Mouse (Mus musculus): ENCODE data around the gene Gjb4. TPM values are rescaled to one million over a fixed set of nuclear protein-coding genes. Genes with fewer than 3 reads are reported as not detected.
A peak's percentile ranks its signal among the peaks of the same experiment; 100 is the strongest.

Gjb4 gene
- polyA plus RNA-seq, 1 experiment from 2014 or later = 0.06 TPM

DNA sequence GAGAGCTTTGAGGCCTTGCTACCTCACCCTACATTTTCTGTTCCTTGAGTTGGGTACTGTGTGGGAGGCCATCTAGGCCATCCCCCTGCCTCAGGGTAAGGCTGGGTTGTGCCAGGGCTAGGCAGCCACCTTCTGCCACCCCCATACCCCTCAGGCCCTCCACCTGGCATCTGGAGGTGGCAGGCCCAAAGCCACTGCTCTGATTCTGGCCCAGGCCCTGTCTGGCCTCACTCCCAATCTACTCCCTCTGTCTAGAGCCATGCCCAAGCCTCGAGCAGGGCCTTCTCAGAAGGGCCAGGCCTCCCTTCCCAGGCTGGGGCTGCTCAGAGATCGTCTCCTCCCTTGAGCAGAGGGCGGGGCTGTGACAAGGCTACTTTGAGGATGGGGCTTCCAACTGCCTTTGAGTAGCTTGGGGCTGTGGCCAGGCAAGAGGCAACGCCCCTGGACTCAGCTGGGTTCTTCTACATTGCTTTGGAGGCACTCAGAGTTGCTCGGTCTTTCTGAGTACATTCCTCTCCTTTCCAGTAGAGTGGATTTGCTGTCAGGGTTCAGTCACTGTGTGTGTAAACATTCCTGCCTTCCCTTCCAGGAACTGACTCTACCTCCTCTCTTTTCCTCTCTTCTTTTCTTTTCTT lies 18.9 kb downstream of the Gjb4 start:
- 27% methylated on average over 5 of the region's 5 CpGs for WGBS (ENCODE audit: insufficient replicate concordance)
- Histone ChIP-seq H3K4me2 (ENCODE audit: low read depth, low read length) (no peak overlapping the region), H3K4me3 (ENCODE audit: low read depth, low read length) (no peak overlapping the region), H3K36me3 (ENCODE audit: control insufficient read depth, insufficient read depth) (no peaks in the 10 kb centered on the region), H3K4me1 (ENCODE audit: control insufficient read depth, low read depth, low read length) (no peaks in the 10 kb centered on the region), H3K9ac (ENCODE audit: low read depth, low read length) (no peak overlapping the region), H3K27me3 (ENCODE audit: control insufficient read depth, insufficient read depth, low read depth, low read length) (peaks cover 15% of the 10 kb centered on the region), H3K9me3 (replicated peaks; ENCODE audit: control insufficient read depth, low read length) (no peaks in the 10 kb centered on the region), H3K27ac (ENCODE audit: low read length) (no peak overlapping the region)
- ATAC-seq (ENCODE audit: low read depth) = no peak

DNA sequence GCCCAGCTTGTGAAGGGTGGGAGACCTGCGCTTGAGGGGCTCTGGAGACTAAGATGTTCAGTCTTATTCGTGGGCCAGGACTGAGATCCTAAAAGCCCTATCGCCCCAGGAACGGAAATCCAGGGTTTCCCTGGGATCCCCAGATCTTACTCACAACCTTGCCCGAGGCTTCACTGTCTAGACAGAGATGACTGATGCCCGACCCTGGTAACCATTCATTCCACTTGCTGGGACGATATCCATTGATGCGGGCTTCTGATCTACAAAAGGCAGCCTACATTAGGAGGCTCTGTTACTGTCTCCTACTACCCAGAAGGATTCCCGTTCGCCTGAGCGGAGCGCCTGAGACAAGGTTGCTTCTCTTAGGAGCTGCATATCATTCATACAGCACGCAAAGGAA lies 22.7 kb downstream of the Gjb4 start:
- 34% methylated on average over 13 of the region's 13 CpGs for WGBS (ENCODE audit: insufficient replicate concordance)
- Histone ChIP-seq H3K36me3 (ENCODE audit: control insufficient read depth, insufficient read depth) (no peaks in the 10 kb centered on the region), H3K4me3 (ENCODE audit: low read depth, low read length) (no peak overlapping the region), H3K27ac (ENCODE audit: low read length) (no peak overlapping the region), H3K4me1 (ENCODE audit: control insufficient read depth, low read depth, low read length) (no peaks in the 10 kb centered on the region), H3K9ac (ENCODE audit: low read depth, low read length) (no peak overlapping the region), H3K9me3 (replicated peaks; ENCODE audit: control insufficient read depth, low read length) (no peaks in the 10 kb centered on the region), H3K4me2 (ENCODE audit: low read depth, low read length) (no peak overlapping the region), H3K27me3 (ENCODE audit: control insufficient read depth, insufficient read depth, low read depth, low read length) (peaks cover 23% of the 10 kb centered on the region)
- no peak for ATAC-seq (ENCODE audit: low read depth)

DNA sequence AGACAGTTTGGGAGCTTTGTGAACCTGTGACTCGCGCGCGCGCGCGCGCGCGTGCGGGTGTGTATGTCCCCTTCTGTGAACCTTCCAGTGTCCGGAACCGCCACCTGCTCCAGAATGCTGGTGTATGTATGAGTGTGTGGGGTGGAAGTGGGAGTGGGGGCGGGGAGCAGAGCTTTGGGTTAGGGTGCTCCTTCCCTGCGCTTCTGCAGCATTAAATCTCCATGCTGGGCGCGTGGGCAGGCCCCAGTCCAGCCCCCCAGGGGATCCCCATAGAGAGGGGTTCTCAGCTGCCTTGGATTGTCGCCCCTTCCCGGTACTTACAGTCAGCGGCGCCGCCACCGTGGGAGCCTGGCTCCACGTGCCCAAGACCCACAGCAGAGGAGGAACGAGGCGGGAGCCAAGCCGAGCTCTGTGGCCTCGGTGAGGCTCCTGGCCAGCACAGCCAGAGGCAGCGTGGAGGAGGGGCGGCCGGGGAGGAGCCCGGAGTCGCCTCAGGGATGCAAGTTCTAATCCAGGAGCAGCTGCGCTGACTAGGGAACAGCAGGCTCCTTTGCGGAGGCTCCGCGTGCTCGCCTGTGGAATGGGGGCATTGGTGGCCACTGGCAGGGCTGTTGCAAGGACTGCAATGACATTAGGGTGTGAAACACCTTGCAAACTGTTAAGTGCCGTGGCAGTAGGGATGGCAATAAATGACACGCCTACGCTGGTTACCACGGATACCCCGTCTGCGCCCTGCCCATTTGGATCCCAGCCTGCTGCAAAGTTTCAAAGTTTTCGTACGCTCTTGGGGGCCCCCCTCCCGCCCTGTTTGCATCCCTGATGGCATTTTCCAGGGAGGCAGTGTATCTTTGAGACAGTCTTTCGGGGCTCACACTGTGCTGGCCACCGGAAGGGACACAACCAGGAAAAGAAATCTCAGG lies 23.4 kb downstream of the Gjb4 start, which contains the start of gene Gjb3:
TSS of gene Gjb3 (minus strand) at position 664 of the 920 bp plus-strand sequence.
- Histone ChIP-seq H3K4me1 (ENCODE audit: control insufficient read depth, low read depth, low read length) (no peaks in the 10 kb centered on the region), H3K36me3 (ENCODE audit: control insufficient read depth, insufficient read depth) (no peaks in the 10 kb centered on the region), H3K27ac (ENCODE audit: low read length) (no peak within 1 kb of the TSS), H3K4me3 (ENCODE audit: low read depth, low read length) (peak within 1 kb of the TSS; percentile 8; the same call in 1 of the 2 replicates), H3K9ac (ENCODE audit: low read depth, low read length) (no peak within 1 kb of the TSS), H3K4me2 (ENCODE audit: low read depth, low read length) (peak within 1 kb of the TSS; percentile 17; the same call in 1 of the 2 replicates), H3K9me3 (replicated peaks; ENCODE audit: control insufficient read depth, low read length) (no peaks in the 10 kb centered on the region), H3K27me3 (ENCODE audit: control insufficient read depth, insufficient read depth, low read depth, low read length) (peaks cover 26% of the 10 kb centered on the region)
- ATAC-seq (ENCODE audit: low read depth) = no peak
- WGBS (ENCODE audit: insufficient replicate concordance) = 3% methylated on average over 49 of the region's 49 CpGs

DNA sequence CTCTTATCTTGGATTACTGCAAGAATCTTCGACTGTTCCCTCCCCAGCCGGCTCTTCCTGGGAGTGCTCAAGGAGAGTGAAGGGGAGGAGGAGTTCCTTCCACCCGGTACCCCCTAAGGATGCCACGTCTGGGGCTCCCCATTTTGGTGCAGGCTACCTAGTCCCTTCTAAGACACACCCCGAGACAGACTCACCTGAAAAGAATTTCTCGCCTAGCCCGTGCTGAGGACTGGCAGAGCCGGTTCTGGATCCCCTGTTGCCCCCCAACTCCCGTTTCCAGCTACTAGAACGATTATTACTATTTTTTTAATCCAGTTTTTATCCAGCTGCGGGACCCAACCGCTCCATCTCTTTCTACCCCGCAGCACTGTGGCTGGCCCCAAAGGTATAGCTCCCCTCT lies 24.1 kb downstream of the Gjb4 start:
- H3K4me3 ChIP-seq (ENCODE audit: low read depth, low read length) = peak overlapping the region; percentile 8; the same call in 1 of the 2 replicates
- no peaks in the 10 kb centered on the region for H3K9me3 ChIP-seq (replicated peaks; ENCODE audit: control insufficient read depth, low read length)
- 1% methylated on average over 13 of the region's 13 CpGs for WGBS (ENCODE audit: insufficient replicate concordance)
- H3K9ac ChIP-seq (ENCODE audit: low read depth, low read length) = no peak overlapping the region
- H3K36me3 ChIP-seq (ENCODE audit: control insufficient read depth, insufficient read depth) = no peaks in the 10 kb centered on the region
- H3K27me3 ChIP-seq (ENCODE audit: control insufficient read depth, insufficient read depth, low read depth, low read length) = peaks cover 26% of the 10 kb centered on the region
- H3K27ac ChIP-seq (ENCODE audit: low read length) = no peak overlapping the region
- H3K4me2 ChIP-seq (ENCODE audit: low read depth, low read length) = peak overlapping the region; percentile 17; the same call in 1 of the 2 replicates
- no peaks in the 10 kb centered on the region for H3K4me1 ChIP-seq (ENCODE audit: control insufficient read depth, low read depth, low read length)
- no peak for ATAC-seq (ENCODE audit: low read depth)

DNA sequence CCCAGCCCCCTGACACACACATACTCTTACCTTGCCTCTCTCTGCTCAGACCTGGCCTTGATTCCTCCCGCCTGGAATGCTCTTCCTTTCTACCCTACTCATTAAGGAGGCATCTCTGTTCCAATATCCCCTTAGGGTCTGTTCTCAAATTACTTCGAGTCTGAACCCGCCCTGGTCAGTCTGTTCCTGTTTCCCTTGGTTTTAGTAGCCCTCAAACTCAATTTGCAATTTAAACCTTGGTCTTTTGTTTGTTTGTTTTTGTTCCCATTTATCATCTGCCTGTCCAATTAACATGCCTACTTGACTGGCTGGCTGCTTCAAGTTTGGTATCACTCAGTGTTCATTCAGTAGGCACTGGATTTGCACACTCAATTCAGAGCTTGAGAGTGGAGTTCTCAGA lies 24.8 kb downstream of the Gjb4 start:
- Histone ChIP-seq H3K36me3 (ENCODE audit: control insufficient read depth, insufficient read depth) (no peaks in the 10 kb centered on the region), H3K9me3 (replicated peaks; ENCODE audit: control insufficient read depth, low read length) (no peaks in the 10 kb centered on the region), H3K27ac (ENCODE audit: low read length) (no peak overlapping the region), H3K27me3 (ENCODE audit: control insufficient read depth, insufficient read depth, low read depth, low read length) (peaks cover 26% of the 10 kb centered on the region), H3K4me3 (ENCODE audit: low read depth, low read length) (no peak overlapping the region), H3K4me2 (ENCODE audit: low read depth, low read length) (no peak overlapping the region), H3K4me1 (ENCODE audit: control insufficient read depth, low read depth, low read length) (no peaks in the 10 kb centered on the region), H3K9ac (ENCODE audit: low read depth, low read length) (no peak overlapping the region)
- no peak for ATAC-seq (ENCODE audit: low read depth)
- WGBS (ENCODE audit: insufficient replicate concordance) = 16% methylated on average over 3 of the region's 3 CpGs

GRCm38 (mm10) chr4:127328378-127328777 lies 25.5 kb downstream of the Gjb4 start:
- H3K4me1 ChIP-seq (ENCODE audit: control insufficient read depth, low read depth, low read length) = no peaks in the 10 kb centered on the region
- no peak for ATAC-seq (ENCODE audit: low read depth)
- 38% methylated on average over 7 of the region's 7 CpGs for WGBS (ENCODE audit: insufficient replicate concordance)
- H3K4me2 ChIP-seq (ENCODE audit: low read depth, low read length) = no peak overlapping the region
- H3K4me3 ChIP-seq (ENCODE audit: low read depth, low read length) = no peak overlapping the region
- H3K9ac ChIP-seq (ENCODE audit: low read depth, low read length) = no peak overlapping the region
- no peaks in the 10 kb centered on the region for H3K9me3 ChIP-seq (replicated peaks; ENCODE audit: control insufficient read depth, low read length)
- no peaks in the 10 kb centered on the region for H3K36me3 ChIP-seq (ENCODE audit: control insufficient read depth, insufficient read depth)
- H3K27me3 ChIP-seq (ENCODE audit: control insufficient read depth, insufficient read depth, low read depth, low read length) = peaks cover 26% of the 10 kb centered on the region
- no peak overlapping the region for H3K27ac ChIP-seq (ENCODE audit: low read length)

DNA sequence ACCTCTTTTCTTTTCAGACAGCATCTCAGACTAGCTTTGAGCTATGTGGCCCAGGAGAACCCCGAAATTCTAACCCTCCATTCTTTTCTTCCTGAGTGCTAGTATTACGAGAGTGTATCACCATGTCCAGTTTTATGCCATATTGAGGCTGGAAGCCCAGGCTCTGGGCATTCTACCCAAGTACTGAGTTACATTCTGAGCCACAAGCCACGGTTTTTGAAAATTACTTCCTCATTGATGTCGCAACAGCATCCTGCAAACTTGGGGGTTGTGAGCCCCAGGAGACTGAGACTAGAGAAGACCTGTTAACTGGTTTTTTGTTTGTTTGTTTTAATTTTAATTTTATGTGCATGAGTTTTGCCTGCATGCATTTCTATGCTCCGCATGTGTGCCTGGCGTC lies 26.1 kb downstream of the Gjb4 start:
- 28% methylated on average over 6 of the region's 6 CpGs for WGBS (ENCODE audit: insufficient replicate concordance)
- Histone ChIP-seq H3K27me3 (ENCODE audit: control insufficient read depth, insufficient read depth, low read depth, low read length) (peaks cover 26% of the 10 kb centered on the region), H3K4me3 (ENCODE audit: low read depth, low read length) (no peak overlapping the region), H3K4me2 (ENCODE audit: low read depth, low read length) (no peak overlapping the region), H3K9me3 (replicated peaks; ENCODE audit: control insufficient read depth, low read length) (no peaks in the 10 kb centered on the region), H3K4me1 (ENCODE audit: control insufficient read depth, low read depth, low read length) (no peaks in the 10 kb centered on the region), H3K36me3 (ENCODE audit: control insufficient read depth, insufficient read depth) (no peaks in the 10 kb centered on the region), H3K9ac (ENCODE audit: low read depth, low read length) (no peak overlapping the region), H3K27ac (ENCODE audit: low read length) (no peak overlapping the region)
- ATAC-seq (ENCODE audit: low read depth) = no peak

DNA sequence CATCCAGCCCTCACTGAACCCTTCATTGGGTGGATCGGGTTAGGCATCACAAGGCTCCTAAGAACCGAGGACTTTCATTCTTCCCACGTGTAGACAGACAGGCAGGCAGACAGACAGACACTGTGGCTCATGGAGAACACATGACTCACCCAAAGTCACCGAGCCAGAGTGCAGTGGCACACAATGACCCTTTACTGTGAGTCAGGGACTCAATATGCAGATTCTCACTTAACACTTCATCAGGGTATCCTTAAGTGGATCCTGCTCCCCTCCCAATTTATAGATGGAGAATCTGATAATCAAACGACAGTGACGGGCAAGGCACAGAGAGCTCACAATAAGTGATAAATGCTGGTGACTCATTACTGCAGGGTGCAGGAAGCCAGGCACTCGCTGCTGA lies 26.6 kb downstream of the Gjb4 start:
- ATAC-seq (ENCODE audit: low read depth) = no peak
- no peak overlapping the region for H3K27ac ChIP-seq (ENCODE audit: low read length)
- 19% methylated on average over 7 of the region's 7 CpGs for WGBS (ENCODE audit: insufficient replicate concordance)

DNA sequence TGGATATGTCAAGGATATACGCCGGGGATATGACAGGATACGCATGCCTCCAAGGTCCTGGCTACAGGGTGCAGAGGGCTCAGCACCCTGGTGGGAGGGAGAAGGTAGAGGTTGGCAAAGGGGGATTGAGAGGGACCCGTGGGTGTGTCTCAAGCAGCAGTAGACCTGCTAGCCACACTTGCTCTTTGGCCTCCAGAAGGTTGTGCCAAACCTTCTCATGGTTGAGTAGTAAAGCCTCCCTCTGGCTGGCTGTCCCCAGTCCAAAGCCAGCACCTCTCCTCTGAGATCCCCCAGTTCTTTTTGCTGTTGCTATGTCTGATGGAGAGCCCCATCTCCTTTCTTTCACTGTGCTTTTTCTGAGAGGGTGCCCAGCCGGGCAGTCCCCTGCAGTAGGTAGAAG lies 28.6 kb downstream of the Gjb4 start:
- H3K9ac ChIP-seq (ENCODE audit: low read depth, low read length) = no peak overlapping the region
- H3K4me2 ChIP-seq (ENCODE audit: low read depth, low read length) = no peak overlapping the region
- H3K27me3 ChIP-seq (ENCODE audit: control insufficient read depth, insufficient read depth, low read depth, low read length) = peaks cover 13% of the 10 kb centered on the region
- no peak overlapping the region for H3K4me3 ChIP-seq (ENCODE audit: low read depth, low read length)
- no peaks in the 10 kb centered on the region for H3K36me3 ChIP-seq (ENCODE audit: control insufficient read depth, insufficient read depth)
- no peaks in the 10 kb centered on the region for H3K4me1 ChIP-seq (ENCODE audit: control insufficient read depth, low read depth, low read length)
- WGBS (ENCODE audit: insufficient replicate concordance) = 65% methylated on average over 5 of the region's 5 CpGs
- H3K9me3 ChIP-seq (replicated peaks; ENCODE audit: control insufficient read depth, low read length) = no peaks in the 10 kb centered on the region
- ATAC-seq (ENCODE audit: low read depth) = no peak
- no peak overlapping the region for H3K27ac ChIP-seq (ENCODE audit: low read length)

More for the DNA sequence above, 26.6 kb downstream of the Gjb4 start:
- peaks cover 26% of the 10 kb centered on the region for H3K27me3 ChIP-seq (ENCODE audit: control insufficient read depth, insufficient read depth, low read depth, low read length)
- no peaks in the 10 kb centered on the region for H3K4me1 ChIP-seq (ENCODE audit: control insufficient read depth, low read depth, low read length)
- no peak overlapping the region for H3K4me2 ChIP-seq (ENCODE audit: low read depth, low read length)
- no peaks in the 10 kb centered on the region for H3K9me3 ChIP-seq (replicated peaks; ENCODE audit: control insufficient read depth, low read length)
- no peak overlapping the region for H3K9ac ChIP-seq (ENCODE audit: low read depth, low read length)
- H3K36me3 ChIP-seq (ENCODE audit: control insufficient read depth, insufficient read depth) = no peaks in the 10 kb centered on the region
- no peak overlapping the region for H3K4me3 ChIP-seq (ENCODE audit: low read depth, low read length)
